ENCODE assay signal across 15 mouse cellular contexts in the genomic region with DNA sequence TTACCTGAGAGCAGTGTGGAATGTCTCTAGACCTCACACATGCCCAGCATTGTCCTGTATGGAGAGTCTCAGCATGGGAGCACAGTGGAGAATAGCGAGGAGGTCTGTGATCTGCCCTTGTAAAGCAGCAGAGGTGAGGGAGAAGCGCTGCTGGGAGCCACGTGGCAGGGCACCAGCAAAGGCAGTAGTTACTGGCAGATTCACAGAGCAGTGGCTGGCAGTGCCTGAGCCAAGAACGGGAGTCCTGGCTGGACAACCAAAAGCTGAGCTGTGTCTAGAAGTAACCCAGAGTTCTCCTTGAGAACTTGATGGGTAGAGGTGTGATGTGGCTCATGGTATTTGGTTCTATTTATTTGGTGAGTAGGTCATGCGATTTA.
DNase-seq lines count a peak whose midpoint lies in the region; ATAC-seq and TF ChIP-seq lines count a peak whose summit lies in the region.
"Had no signal": no experiment of that assay in that cellular context is flagged by ENCODE, and none has a peak within 500 bp of the region (broad histone marks: within the 10 kb centered on the region; RNA-seq: fewer than 3 reads in every experiment).

No protein-coding gene starts in this region.

- H3K4me1 ChIP-seq in neural tube, embryonic 13.5 days (replicated peaks): peaks cover 33% of the 10 kb centered on the region
- peaks cover 33% of the 10 kb centered on the region for H3K4me1 ChIP-seq in heart, embryonic 15.5 days (replicated peaks)
- H3K4me1 ChIP-seq in midbrain, postnatal 0 days (ENCODE audit: insufficient read depth, low read length): no peaks in the 10 kb centered on the region

- H3K27me3 ChIP-seq in neural tube, embryonic 13.5 days: no peaks in the 10 kb centered on the region
- H3K27me3 ChIP-seq in heart, embryonic 15.5 days: no peaks in the 10 kb centered on the region
- H3K27me3 ChIP-seq in midbrain, postnatal 0 days (ENCODE audit: insufficient read depth, low read length): no peaks in the 10 kb centered on the region
- H3K27me3 ChIP-seq: stomach, embryonic 15.5 days had no signal

- H3K27ac ChIP-seq in neural tube, embryonic 13.5 days (replicated peaks): 0 out of 2 replicates have a peak overlapping the region, but pooled peaks have one; percentile 23
- peak overlapping the region; percentile 64 for H3K27ac ChIP-seq in heart, embryonic 15.5 days
- no peak overlapping the region for H3K27ac ChIP-seq in midbrain, postnatal 0 days (ENCODE audit: low read depth, low read length)
- H3K27ac ChIP-seq: stomach, embryonic 15.5 days had no signal

- no peak overlapping the region for H3K4me3 ChIP-seq in neural tube, embryonic 13.5 days
- H3K4me3 ChIP-seq in heart, embryonic 15.5 days: no peak overlapping the region
- no peak overlapping the region for H3K4me3 ChIP-seq in midbrain, postnatal 0 days (ENCODE audit: low read depth, low read length)
- H3K4me3 ChIP-seq: stomach, embryonic 15.5 days had no signal

- WGBS in neural tube, embryonic 13.5 days: 88% methylated on average over 5 of the region's 5 CpGs
- whole genome bisulfite sequencing in heart, embryonic 15.5 days: 69% methylated on average over 5 of the region's 5 CpGs
- WGBS in midbrain, postnatal 0 days: 72% methylated on average over 5 of the region's 5 CpGs

- H3K36me3 ChIP-seq in neural tube, embryonic 13.5 days: peaks cover 81% of the 10 kb centered on the region
- peaks cover 29% of the 10 kb centered on the region; the same call in 1 of the 2 replicates for H3K36me3 ChIP-seq in heart, embryonic 15.5 days
- H3K36me3 ChIP-seq in midbrain, postnatal 0 days (ENCODE audit: insufficient read depth, low read length): peaks cover 54% of the 10 kb centered on the region

- no peak for TF ChIP-seq CTCF in midbrain, postnatal 0 days (IDR thresholded peaks at IDR 0.05)

- no peak overlapping the region for H3K9ac ChIP-seq in neural tube, embryonic 13.5 days
- H3K9ac ChIP-seq in heart, embryonic 15.5 days: no peak overlapping the region
- no peak overlapping the region for H3K9ac ChIP-seq in midbrain, postnatal 0 days (replicated peaks; ENCODE audit: low read length, poor library complexity, severe bottlenecking)
- H3K9ac ChIP-seq: lung, embryonic 14.5 days; stomach, embryonic 15.5 days had no signal

- ATAC-seq in neural tube, embryonic 13.5 days (ENCODE audit: low read depth): no peak
- ATAC-seq in heart, embryonic 15.5 days (replicated peaks; ENCODE audit: insufficient number of reproducible peaks, insufficient read depth, low FRiP score, low read depth): no peak
- no peak for ATAC-seq in midbrain, postnatal 0 days (ENCODE audit: low FRiP score)
- ATAC-seq: inflammation-experienced regulatory T-cells, adult 6 months had no signal

- no peak overlapping the region for H3K4me2 ChIP-seq in neural tube, embryonic 13.5 days
- no peak overlapping the region for H3K4me2 ChIP-seq in heart, embryonic 15.5 days
- no peak overlapping the region for H3K4me2 ChIP-seq in midbrain, postnatal 0 days (ENCODE audit: low read depth, low read length, poor library complexity, severe bottlenecking)
- H3K4me2 ChIP-seq: lung, embryonic 14.5 days; stomach, embryonic 15.5 days had no signal

- no peaks in the 10 kb centered on the region for H3K9me3 ChIP-seq in neural tube, embryonic 13.5 days
- no peaks in the 10 kb centered on the region for H3K9me3 ChIP-seq in heart, embryonic 15.5 days (replicated peaks)
- H3K9me3 ChIP-seq in midbrain, postnatal 0 days (ENCODE audit: low read length): no peaks in the 10 kb centered on the region
- H3K9me3 ChIP-seq: stomach, embryonic 15.5 days had no signal

- DNase-seq in gastrocnemius, adult 18-20 months (ENCODE audit: low spot score): peak; percentile 79
- DNase-seq in gastrocnemius, postnatal 4 days (ENCODE audit: low spot score in 2 of 2): no peak
- no peak for DNase-seq in neural tube, embryonic 10.5 days (ENCODE audit: extremely low spot score, low spot score)
- DNase-seq in skeletal muscle tissue, adult 2 months (ENCODE audit: low read depth, low spot score): peak; percentile 81
- no peak for DNase-seq in lung, postnatal 10 days
- DNase-seq in midbrain, postnatal 0 days (ENCODE audit: low spot score): no peak
- DNase-seq: adrenal gland, adult 2 months; kidney, postnatal 25 days; midbrain, embryonic 14.5 days; thymus, postnatal 4 days had no signal

Comparison
In these comparisons a context has a peak if more than half of its experiments do, and no peak if none do; other contexts are left out.
1. DNase-seq: peak in gastrocnemius, adult 18-20 months (single experiment) and skeletal muscle tissue, adult 2 months (single experiment); none in gastrocnemius, postnatal 4 days (0 of 2), neural tube, embryonic 10.5 days (single experiment), lung, postnatal 10 days (single experiment) and midbrain, postnatal 0 days (single experiment).